Mouse (Mus musculus) CH12.LX (cell line): ENCODE results near the gene Fxyd1. TPM values are rescaled to one million over a fixed set of nuclear protein-coding genes. Genes with fewer than 3 reads are reported as not detected.

ENCODE experiments used
- DNase-seq: peaks from one replicate; pipeline ENCODE4 v3.0.0-alpha.2; 2013; ENCODE audit errors: extremely low read depth
- H3K27ac ChIP-seq: 2 replicates; pipeline ENCODE4 v1.5.1; 2012; ENCODE audit warnings: low read depth, mild to moderate bottlenecking, control low read depth, moderate library complexity; ENCODE audit not compliant: insufficient read depth
- H3K27me3 ChIP-seq: replicated peaks from 2 replicates; pipeline ENCODE3; 2012; ENCODE audit warnings: inconsistent platforms
- H3K36me3 ChIP-seq, 2 experiments: replicated peaks in 1 of 2; 2 replicates each; pipeline versions ENCODE3 to v1.6.1; 2012; ENCODE audit warnings: inconsistent platforms in 1 of 2, low read length in 1 of 2, mild to moderate bottlenecking in 1 of 2, mixed read lengths in 1 of 2, moderate library complexity in 1 of 2; ENCODE audit not compliant: control insufficient read depth in 1 of 2, insufficient read depth in 1 of 2
- H3K4me1 ChIP-seq, 2 experiments: 2 replicates each; pipeline ENCODE4 v1.6.1; 2012; ENCODE audit warnings: inconsistent platforms in 1 of 2, moderate library complexity in 1 of 2; ENCODE audit not compliant: insufficient read depth in 2 of 2, control insufficient read depth in 1 of 2
- H3K4me2 ChIP-seq: 2 replicates; pipeline ENCODE4 v1.6.1; 2012; ENCODE audit warnings: low read depth, mild to moderate bottlenecking, control low read depth; ENCODE audit not compliant: poor library complexity, insufficient read depth, severe bottlenecking
- H3K4me3 ChIP-seq, 3 experiments: fragments of 150-350 bp in 1 of 3; sonication (generic) in 1 of 3; replicated peaks in 1 of 3; 2 replicates each; pipeline versions ENCODE3 to v1.5.1; 2011 to 2012; ENCODE audit warnings: low read depth in 2 of 3, low read length in 2 of 3, mild to moderate bottlenecking in 2 of 3, moderate library complexity in 2 of 3, control low read depth in 1 of 3, improper control_type of control experiment in 1 of 3, inconsistent platforms in 1 of 3, mixed read lengths in 1 of 3; ENCODE audit not compliant: poor library complexity in 1 of 3
- H3K79me2 ChIP-seq: replicated peaks from 2 replicates; pipeline ENCODE4 v1.6.1; 2012; ENCODE audit warnings: mild to moderate bottlenecking, moderate library complexity; ENCODE audit not compliant: control insufficient read depth, poor library complexity, insufficient read depth, severe bottlenecking; ENCODE audit errors: extremely low read depth
- H3K9ac ChIP-seq: 2 replicates; pipeline ENCODE4 v1.6.1; 2012; ENCODE audit warnings: low read depth, mild to moderate bottlenecking, control low read depth, moderate library complexity; ENCODE audit not compliant: insufficient read depth
- H3K9me3 ChIP-seq: replicated peaks from 2 replicates; pipeline ENCODE3; 2012; ENCODE audit warnings: low read length, inconsistent platforms, mixed read lengths
- BHLHE40 ChIP-seq: IDR thresholded peaks from 2 replicates; pipeline ENCODE4 v1.6.1; 2011; ENCODE audit warnings: mild to moderate bottlenecking, low read depth, low read length, improper control_type of control experiment
- CHD1 ChIP-seq: IDR thresholded peaks from 2 replicates; pipeline ENCODE4 v1.6.1; 2012; ENCODE audit warnings: low read depth, low read length, improper control_type of control experiment, inconsistent platforms
- CHD2 ChIP-seq: IDR thresholded peaks from 2 replicates; pipeline ENCODE4 v1.6.1; 2011; ENCODE audit warnings: low read length, improper control_type of control experiment
- E2F4 ChIP-seq: IDR thresholded peaks from 2 replicates; pipeline ENCODE4 v1.6.1; 2011; ENCODE audit warnings: low read depth, low read length, improper control_type of control experiment; ENCODE audit not compliant: insufficient replicate concordance
- HCFC1 ChIP-seq: IDR thresholded peaks from 2 replicates; pipeline ENCODE4 v1.6.1; 2012; ENCODE audit warnings: low read depth, mild to moderate bottlenecking, inconsistent platforms, low read length, improper control_type of control experiment
- IRF4 ChIP-seq: IDR thresholded peaks from 2 replicates; pipeline ENCODE4 v1.6.1; 2014; ENCODE audit warnings: low read depth, mild to moderate bottlenecking, inconsistent platforms, low read length, improper control_type of control experiment
- JUN ChIP-seq: IDR thresholded peaks from 2 replicates; pipeline ENCODE4 v1.6.1; 2011; ENCODE audit warnings: low read depth, mild to moderate bottlenecking, low read length, improper control_type of control experiment, moderate library complexity; ENCODE audit not compliant: insufficient read depth
- JUND ChIP-seq: conservative IDR thresholded peaks from 2 replicates; pipeline ENCODE4 v1.6.1; 2011; ENCODE audit warnings: low read depth, low read length, improper control_type of control experiment
- MAFK ChIP-seq: IDR thresholded peaks from 2 replicates; pipeline ENCODE4 v1.6.1; 2011; ENCODE audit warnings: low read length, improper control_type of control experiment; ENCODE audit not compliant: insufficient replicate concordance
- MAX ChIP-seq: IDR thresholded peaks from 2 replicates; pipeline ENCODE4 v1.6.1; 2011; ENCODE audit warnings: low read length, improper control_type of control experiment
- NELFE ChIP-seq: IDR thresholded peaks from 2 replicates; pipeline ENCODE4 v1.6.1; 2011; ENCODE audit warnings: low read depth, low read length, improper control_type of control experiment
- NRF1 ChIP-seq: IDR thresholded peaks from 2 replicates; pipeline ENCODE4 v1.6.1; 2014; ENCODE audit warnings: low read depth, mild to moderate bottlenecking, inconsistent platforms, low read length, improper control_type of control experiment, moderate library complexity
- PAX5 ChIP-seq: IDR thresholded peaks from 2 replicates; pipeline ENCODE4 v1.6.1; 2012; ENCODE audit warnings: low read length, inconsistent platforms, mixed read lengths
- POLR2AphosphoS2 ChIP-seq: IDR thresholded peaks from 2 replicates; pipeline ENCODE4 v1.6.1; 2011; ENCODE audit warnings: low read depth, low read length, improper control_type of control experiment
- RAD21 ChIP-seq: IDR thresholded peaks from 2 replicates; pipeline ENCODE4 v1.6.1; 2011; ENCODE audit warnings: low read depth, mild to moderate bottlenecking, low read length, improper control_type of control experiment, moderate library complexity
- SMC3 ChIP-seq: IDR thresholded peaks from 2 replicates; pipeline ENCODE4 v1.6.1; 2011; ENCODE audit warnings: low read depth, low read length, improper control_type of control experiment
- TCF12 ChIP-seq: IDR thresholded peaks from 2 replicates; pipeline ENCODE4 v1.6.1; 2014; ENCODE audit warnings: low read depth, mild to moderate bottlenecking, inconsistent platforms, low read length, improper control_type of control experiment
- UBTF ChIP-seq: IDR thresholded peaks from 2 replicates; pipeline ENCODE4 v1.6.1; 2012; ENCODE audit warnings: low read depth, mild to moderate bottlenecking, inconsistent platforms, low read length, improper control_type of control experiment, moderate library complexity
- USF1 ChIP-seq: IDR thresholded peaks from 2 replicates; pipeline ENCODE4 v1.6.1; 2014; ENCODE audit warnings: low read depth, mild to moderate bottlenecking, inconsistent platforms, low read length, improper control_type of control experiment
- USF2 ChIP-seq: conservative IDR thresholded peaks from 2 replicates; pipeline ENCODE4 v1.6.1; 2011; ENCODE audit warnings: low read depth, low read length, improper control_type of control experiment
- ZMIZ1 ChIP-seq: IDR thresholded peaks from 2 replicates; pipeline ENCODE4 v1.6.1; 2012; ENCODE audit warnings: low read depth, mild to moderate bottlenecking, inconsistent platforms, low read length, improper control_type of control experiment
- ZNF384 ChIP-seq: IDR thresholded peaks from 2 replicates; pipeline ENCODE4 v1.6.1; 2012; ENCODE audit warnings: low read depth, low read length, improper control_type of control experiment, inconsistent platforms
- dilution Hi-C: fragments of 300-500 bp; cut with MboI; formaldehyde crosslinking; loops from 2 replicates; pipeline ENCODE4 v1.14.3; 2020; ENCODE audit warnings: low sequenced_read_pairs; ENCODE audit not compliant: extremely low pct_unique_long_range_greater_than_20kb, extremely low pct_ligation_motif_present
- in situ Hi-C: fragments of 300-500 bp; cut with MboI; formaldehyde crosslinking; loops from 3 replicates; pipeline ENCODE4 v1.14.3; 2019; ENCODE audit warnings: low sequenced_read_pairs, low pct_ligation_motif_present, low pct_unique_long_range_greater_than_20kb, mixed read lengths
- polyA plus RNA-seq: library from polyadenylated mRNA; unstranded; fragments of >175 nt; gene quantifications from 2 replicates; pipeline ENCODE4 v1.2.1, GENCODE M21; 2012; ENCODE audit warnings: low read depth; ENCODE audit not compliant: insufficient read length
- total RNA-seq, 2 experiments: library from RNA; depleted of rRNA; stranded (reverse); fragments of 300-350 nt in 1 of 2; fragments of >200 nt in 1 of 2; gene quantifications; 2 replicates each; pipeline ENCODE4 v1.2.3; 2012 to 2014

Fxyd1 gene
- total and polyA plus RNA-seq, 3 experiments = not detected

GRCm38 (mm10) chr7:31040281-31041022 lies 16.5 kb downstream of the Fxyd1 start:
- peaks cover 0 to 38% of the 10 kb centered on the region in 2 experiments for H3K36me3 ChIP-seq
- H3K4me3 ChIP-seq = peak overlapping the region in 1 of 3 experiments; percentile 73
- no peaks in the 10 kb centered on the region for H3K9me3 ChIP-seq
- H3K27me3 ChIP-seq = peaks cover 16% of the 10 kb centered on the region
- TF ChIP-seq IRF4 (no peak), BHLHE40 (0 out of 2 replicates have a peak, but pooled peaks have one; percentile 5)
- peaks cover 3 to 48% of the 10 kb centered on the region in 2 experiments for H3K4me1 ChIP-seq
- in situ Hi-C loops = no loop called here
- no peak for DNase-seq
- H3K9ac ChIP-seq = no peak overlapping the region
- peak overlapping the region; percentile 48; the same call in 1 of the 2 replicates for H3K4me2 ChIP-seq
- no peaks in the 10 kb centered on the region for H3K79me2 ChIP-seq
- no peak overlapping the region for H3K27ac ChIP-seq
- dilution Hi-C loops = no loop called here

GRCm38 (mm10) chr7:31039011-31039410 lies 18.0 kb downstream of the Fxyd1 start:
- TF ChIP-seq USF2 = no peak
- TF ChIP-seq UBTF = no peak
- no peak for TF ChIP-seq JUN
- no peak for TF ChIP-seq MAFK
- no peak for TF ChIP-seq ZMIZ1
- TF ChIP-seq NELFE = no peak
- Histone ChIP-seq H3K27ac (no peak overlapping the region), H3K4me3 (no peak overlapping the region), H3K9ac (no peak overlapping the region), H3K9me3 (no peaks in the 10 kb centered on the region), H3K4me1 (peaks cover 12 to 62% of the 10 kb centered on the region in 2 experiments), H3K4me2 (no peak overlapping the region), H3K79me2 (no peaks in the 10 kb centered on the region), H3K36me3 (peaks cover 0 to 51% of the 10 kb centered on the region in 2 experiments), H3K27me3 (peaks cover 4% of the 10 kb centered on the region)
- dilution Hi-C loops = no loop called here
- no peak for DNase-seq
- in situ Hi-C loops = no loop called here

GRCm38 (mm10) chr7:31037675-31038074 lies 19.3 kb downstream of the Fxyd1 start:
- TF ChIP-seq MAFK = no peak
- no peak for TF ChIP-seq USF1
- no peak for TF ChIP-seq CHD2
- TF ChIP-seq E2F4 = no peak
- TF ChIP-seq BHLHE40 = no peak
- no peak for TF ChIP-seq RAD21
- no peak for TF ChIP-seq CHD1
- TF ChIP-seq UBTF = no peak
- no peak for TF ChIP-seq MAX
- TF ChIP-seq NRF1 = no peak
- TF ChIP-seq USF2 = no peak
- no peak for TF ChIP-seq JUND
- TF ChIP-seq JUN = no peak
- TF ChIP-seq PAX5 = no peak
- no peak for TF ChIP-seq ZNF384
- no peak for TF ChIP-seq POLR2AphosphoS2
- TF ChIP-seq SMC3 = no peak
- no peak for TF ChIP-seq TCF12
- no peak for TF ChIP-seq HCFC1
- Histone ChIP-seq H3K4me1 (peaks cover 19 to 73% of the 10 kb centered on the region in 2 experiments), H3K4me2 (no peak overlapping the region), H3K9ac (no peak overlapping the region), H3K27me3 (no peaks in the 10 kb centered on the region), H3K27ac (no peak overlapping the region), H3K9me3 (no peaks in the 10 kb centered on the region), H3K79me2 (no peaks in the 10 kb centered on the region), H3K4me3 (no peak overlapping the region), H3K36me3 (peaks cover 0 to 57% of the 10 kb centered on the region in 2 experiments)
- dilution Hi-C loops = no loop called here
- in situ Hi-C loops = no loop called here
- no peak for DNase-seq
